Mouse (Mus musculus) heart, embryonic 15.5 days (tissue): Measurements from ENCODE around the gene Olfr695. TPM values are rescaled to one million over a fixed set of nuclear protein-coding genes. Genes with fewer than 3 reads are reported as not detected.
"Not testable (repeated sequence)": the region's sequence is repeated elsewhere in the genome, so short reads cannot be mapped to it uniquely, and the experiment has no call there.

Experiments used
- ATAC-seq: fragments of 200-750 bp; cut with Nextera tagmentation; replicated peaks from 2 replicates; pipeline ENCODE4 v1.8.0; 2017; ENCODE audit warnings: low read depth, moderate TSS enrichment; ENCODE audit not compliant: insufficient number of reproducible peaks, insufficient read depth, low FRiP score
- H3K27ac ChIP-seq: fragments of 300-500 bp; sonication (generic); 2 replicates; pipeline ENCODE4 v1.5.1; 2015; ENCODE audit warnings: mild to moderate bottlenecking, inconsistent platforms
- H3K27me3 ChIP-seq: fragments of 300-500 bp; sonication (generic); 2 replicates; pipeline ENCODE4 v1.6.1; 2015; ENCODE audit warnings: inconsistent platforms
- H3K36me3 ChIP-seq: fragments of 300-500 bp; sonication (generic); 2 replicates; pipeline ENCODE4 v1.6.1; 2015; ENCODE audit warnings: mild to moderate bottlenecking, inconsistent platforms
- H3K4me1 ChIP-seq: fragments of 300-500 bp; sonication (generic); replicated peaks from 2 replicates; pipeline ENCODE4 v1.6.1; 2015; ENCODE audit warnings: inconsistent platforms
- H3K4me2 ChIP-seq: fragments of 300-500 bp; sonication (generic); 2 replicates; pipeline ENCODE4 v1.6.1; 2015; ENCODE audit warnings: inconsistent platforms, mild to moderate bottlenecking, moderate library complexity
- H3K4me3 ChIP-seq: fragments of 300-500 bp; sonication (generic); 2 replicates; pipeline ENCODE4 v1.5.1; 2015; ENCODE audit warnings: mild to moderate bottlenecking, inconsistent platforms
- H3K9ac ChIP-seq: fragments of 300-500 bp; sonication (generic); 2 replicates; pipeline ENCODE4 v1.6.1; 2015; ENCODE audit warnings: mild to moderate bottlenecking, inconsistent platforms
- H3K9me3 ChIP-seq: fragments of 300-500 bp; sonication (generic); replicated peaks from 2 replicates; pipeline ENCODE4 v1.6.1; 2016; ENCODE audit warnings: inconsistent platforms
- WGBS: fragments of 180-500 bp; shearing (Covaris S2); methylation state at CpG from one replicate; pipeline ENCODE4 v1.1.7; 2015; ENCODE audit warnings: mixed read lengths; 5-methylcytosine and 5-hydroxymethylcytosine counted together
- polyA plus RNA-seq: library from polyadenylated mRNA; unstranded; fragments of >200 nt; fragmentation: Nextera tagmentation; extraction: Ambion mirVana; gene quantifications from 2 replicates; pipeline ENCODE4 v1.2.1, GENCODE M21; 2015

Gene Olfr695
- polyA plus RNA-seq: not detected in 2 replicates

DNA sequence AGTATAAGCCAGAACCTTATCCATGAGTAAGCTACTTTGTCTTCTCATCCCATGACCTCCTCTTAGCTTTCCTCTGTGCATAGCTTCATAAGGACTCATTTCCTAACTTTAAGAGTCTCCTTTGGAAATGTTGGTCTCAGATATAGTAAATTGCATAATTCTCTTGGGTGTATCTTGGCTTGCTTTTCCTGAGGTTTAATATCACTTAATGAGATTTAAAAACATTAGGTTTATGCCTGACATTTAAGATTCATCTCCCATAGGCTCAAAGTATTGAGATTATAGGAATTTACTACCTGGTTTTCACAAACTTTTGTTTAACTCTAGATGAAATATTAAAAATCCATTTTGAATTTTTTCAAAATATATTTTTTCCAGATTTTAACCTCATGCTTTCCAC, at the start of gene Olfr695:
Olfr695 (minus strand) TSS at position 101 of the 400 bp plus-strand sequence.
- H3K27me3 ChIP-seq: no peaks in the 10 kb centered on the region
- ATAC-seq: no peak
- no peak within 1 kb of the TSS for H3K27ac ChIP-seq
- no peak within 1 kb of the TSS for H3K4me2 ChIP-seq
- H3K36me3 ChIP-seq: no peaks in the 10 kb centered on the region
- H3K4me1 ChIP-seq: no peaks in the 10 kb centered on the region
- no peaks in the 10 kb centered on the region for H3K9me3 ChIP-seq
- no peak within 1 kb of the TSS for H3K4me3 ChIP-seq
- H3K9ac ChIP-seq: no peak within 1 kb of the TSS

DNA sequence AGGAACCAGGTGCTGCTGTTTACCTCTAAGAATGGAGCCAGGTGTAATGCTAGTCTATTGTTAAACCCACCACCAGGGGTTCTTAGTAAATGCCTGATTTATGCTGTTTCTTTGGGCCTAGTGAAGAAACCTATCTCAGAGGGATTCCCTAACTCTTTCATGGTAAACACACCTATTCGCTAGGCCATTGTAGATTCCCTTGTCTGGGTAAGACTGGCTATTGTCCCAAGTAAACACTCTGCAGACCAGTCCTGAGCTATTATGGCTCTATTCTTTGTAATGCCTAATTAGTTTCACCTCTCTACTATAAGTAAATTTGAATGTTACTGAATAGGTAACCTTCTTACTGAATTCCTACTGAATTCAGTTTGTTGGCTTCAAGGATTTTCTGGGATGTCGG, 44.8 kb upstream of the Olfr695 start:
- 89% methylated on average over 2 of the region's 2 CpGs for WGBS
- not testable (repeated sequence) for H3K4me2 ChIP-seq, H3K27ac ChIP-seq, H3K27me3 ChIP-seq, H3K4me1 ChIP-seq, ATAC-seq, H3K9me3 ChIP-seq, H3K36me3 ChIP-seq, H3K9ac ChIP-seq, H3K4me3 ChIP-seq

DNA sequence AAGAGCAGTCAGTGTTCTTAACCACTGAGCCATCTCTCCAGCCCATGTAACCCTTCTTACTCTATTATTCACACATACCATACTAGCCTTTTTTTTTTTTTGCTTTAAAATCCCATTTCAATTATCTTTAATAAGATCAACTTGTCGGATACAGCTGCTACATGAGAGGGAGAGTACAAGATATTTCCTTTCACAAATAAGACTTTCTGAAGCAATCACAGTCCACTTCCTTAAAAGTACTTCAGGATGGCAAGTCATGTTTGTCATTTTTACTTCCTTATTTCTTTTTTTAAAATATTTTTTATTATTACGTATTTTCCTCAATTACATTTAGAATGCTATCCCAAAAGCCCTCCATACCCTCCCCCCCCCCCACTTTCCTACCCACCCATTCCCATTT, 42.6 kb upstream of the Olfr695 start:
- H3K9ac ChIP-seq: no peak overlapping the region
- no peaks in the 10 kb centered on the region for H3K27me3 ChIP-seq
- no peak for ATAC-seq
- H3K4me1 ChIP-seq: no peaks in the 10 kb centered on the region
- no peak overlapping the region for H3K4me3 ChIP-seq
- no peak overlapping the region for H3K4me2 ChIP-seq
- H3K36me3 ChIP-seq: no peaks in the 10 kb centered on the region
- no peaks in the 10 kb centered on the region for H3K9me3 ChIP-seq
- H3K27ac ChIP-seq: no peak overlapping the region
- 77% methylated on average over 2 of the region's 2 CpGs for WGBS

DNA sequence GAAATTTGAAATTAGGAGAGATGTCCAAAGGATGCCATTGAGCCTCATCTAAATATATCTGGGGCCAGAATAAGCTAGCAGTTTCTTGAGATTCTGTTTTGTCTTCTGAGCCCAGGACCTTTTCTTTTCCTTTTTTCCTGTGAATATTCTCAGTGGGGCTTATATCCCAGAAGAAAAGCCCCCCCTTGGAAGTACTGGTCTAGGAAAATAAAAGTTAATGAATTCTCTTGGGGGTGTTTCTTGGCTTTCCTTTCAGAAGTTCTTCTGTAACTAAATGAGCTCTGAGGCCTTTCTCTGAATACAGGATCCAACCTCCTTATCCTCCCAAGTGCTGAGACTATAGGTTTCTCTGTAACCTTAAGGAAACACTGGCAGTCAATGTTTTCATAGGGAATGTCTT, 39.1 kb upstream of the Olfr695 start, which contains the start of gene Olfr698:
Olfr698 (minus strand) TSS at position 101 of the 400 bp plus-strand sequence.
- Histone ChIP-seq H3K4me2 (no peak within 1 kb of the TSS), H3K4me3 (no peak within 1 kb of the TSS), H3K9me3 (no peaks in the 10 kb centered on the region), H3K9ac (no peak within 1 kb of the TSS), H3K27me3 (no peaks in the 10 kb centered on the region), H3K27ac (no peak within 1 kb of the TSS), H3K36me3 (no peaks in the 10 kb centered on the region), H3K4me1 (no peaks in the 10 kb centered on the region)
- no peak for ATAC-seq

DNA sequence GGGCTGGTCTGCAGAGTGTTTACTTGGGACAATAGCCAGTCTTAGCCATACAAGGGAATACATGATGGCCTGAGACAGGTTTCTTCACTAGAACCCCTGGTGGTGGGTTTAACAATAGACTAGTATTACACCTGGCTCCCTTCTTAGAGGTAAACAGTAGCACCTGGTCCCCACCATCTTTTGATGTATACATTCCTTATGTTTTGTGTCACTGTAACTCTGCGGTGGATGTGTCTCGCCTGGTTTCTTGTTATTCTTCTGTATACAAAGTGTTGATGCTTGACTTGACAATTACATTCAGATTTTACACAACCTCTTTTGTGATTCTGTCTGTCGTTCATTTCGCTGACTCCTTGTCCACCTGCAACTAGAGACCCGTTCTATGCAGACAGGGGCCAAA, 29.6 kb upstream of the Olfr695 start:
- Histone ChIP-seq H3K36me3 (no peaks in the 10 kb centered on the region), H3K4me2 (no peak overlapping the region), H3K27me3 (no peaks in the 10 kb centered on the region), H3K4me3 (no peak overlapping the region), H3K9me3 (no peaks in the 10 kb centered on the region), H3K4me1 (no peaks in the 10 kb centered on the region), H3K9ac (no peak overlapping the region), H3K27ac (no peak overlapping the region)
- no peak for ATAC-seq
- WGBS: 84% methylated on average over 5 of the region's 5 CpGs

DNA sequence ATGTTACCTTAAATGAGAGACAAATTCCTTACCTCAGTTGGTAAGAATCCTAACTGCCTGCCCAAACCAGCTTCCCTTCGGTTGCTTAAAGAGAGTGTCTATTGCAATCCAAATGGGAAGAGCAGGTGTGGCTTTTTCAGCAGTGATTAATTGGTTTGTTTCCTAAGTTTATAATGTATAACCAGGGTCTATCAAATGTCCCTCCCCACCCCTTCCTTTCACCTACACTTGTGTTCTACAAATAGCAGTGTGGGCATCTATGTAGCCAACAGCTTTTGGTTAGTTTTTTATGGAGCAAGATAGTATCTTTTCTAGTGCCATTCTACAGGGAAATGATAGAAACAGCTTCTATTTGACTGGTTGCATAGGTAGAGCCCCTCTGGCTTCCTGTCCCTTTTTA, 26.1 kb upstream of the Olfr695 start, which contains the start of gene Olfr697:
Olfr697 (minus strand) TSS at position 101 of the 400 bp plus-strand sequence.
- no peaks in the 10 kb centered on the region for H3K36me3 ChIP-seq
- H3K4me1 ChIP-seq: no peaks in the 10 kb centered on the region
- no peak within 1 kb of the TSS for H3K9ac ChIP-seq
- no peak within 1 kb of the TSS for H3K4me3 ChIP-seq
- H3K27me3 ChIP-seq: no peaks in the 10 kb centered on the region
- H3K9me3 ChIP-seq: no peaks in the 10 kb centered on the region
- H3K4me2 ChIP-seq: no peak within 1 kb of the TSS
- no peak for ATAC-seq
- no peak within 1 kb of the TSS for H3K27ac ChIP-seq
- 71% methylated on average over 1 of the region's 1 CpGs for WGBS

DNA sequence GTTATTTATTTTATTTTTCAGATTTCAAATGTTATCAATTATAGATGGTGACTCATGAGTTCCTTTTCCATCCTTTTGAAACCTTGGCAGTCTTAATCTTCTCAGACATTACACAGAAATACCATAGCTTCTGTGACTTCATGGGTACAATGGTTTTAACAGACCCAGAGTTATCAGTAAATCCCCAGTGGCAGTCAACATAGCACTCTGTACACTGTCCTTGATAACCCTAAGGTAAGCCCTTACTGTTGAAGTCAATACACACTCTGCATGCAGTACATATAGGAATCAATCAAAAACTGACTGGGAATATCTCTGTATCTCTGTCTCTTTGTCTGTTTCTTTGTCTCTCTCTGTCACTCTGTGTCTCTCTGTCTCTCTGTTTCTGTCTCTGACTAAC, 20.8 kb upstream of the Olfr695 start:
- Histone ChIP-seq H3K9me3 (no peaks in the 10 kb centered on the region), H3K4me3 (no peak overlapping the region), H3K27me3 (no peaks in the 10 kb centered on the region), H3K4me1 (no peaks in the 10 kb centered on the region), H3K36me3 (no peaks in the 10 kb centered on the region), H3K27ac (no peak overlapping the region), H3K4me2 (no peak overlapping the region), H3K9ac (no peak overlapping the region)
- ATAC-seq: no peak

DNA sequence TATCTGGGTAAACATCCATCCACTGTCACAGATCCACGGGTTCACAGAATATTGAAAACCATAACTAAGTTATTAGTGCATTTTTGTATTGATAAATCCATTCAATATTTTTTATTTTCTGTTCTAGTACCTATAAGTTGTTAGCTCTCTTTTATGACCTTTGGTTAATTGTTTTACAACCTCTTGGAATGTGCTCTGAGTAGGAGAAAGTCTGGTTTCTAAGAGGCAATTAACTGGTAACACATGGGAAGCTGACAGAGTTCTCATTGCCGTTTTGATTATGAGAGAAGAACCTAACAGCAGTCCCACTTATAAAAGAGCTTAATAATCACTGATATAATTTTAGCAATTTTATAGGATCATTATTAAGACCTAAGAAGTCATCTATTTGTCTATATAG, 17.5 kb upstream of the Olfr695 start:
- H3K9me3 ChIP-seq: no peaks in the 10 kb centered on the region
- H3K4me2 ChIP-seq: no peak overlapping the region
- H3K36me3 ChIP-seq: no peaks in the 10 kb centered on the region
- no peak overlapping the region for H3K9ac ChIP-seq
- ATAC-seq: no peak
- 59% methylated on average over 2 of the region's 2 CpGs for WGBS
- H3K27ac ChIP-seq: no peak overlapping the region
- no peak overlapping the region for H3K4me3 ChIP-seq
- H3K4me1 ChIP-seq: no peaks in the 10 kb centered on the region
- no peaks in the 10 kb centered on the region for H3K27me3 ChIP-seq

DNA sequence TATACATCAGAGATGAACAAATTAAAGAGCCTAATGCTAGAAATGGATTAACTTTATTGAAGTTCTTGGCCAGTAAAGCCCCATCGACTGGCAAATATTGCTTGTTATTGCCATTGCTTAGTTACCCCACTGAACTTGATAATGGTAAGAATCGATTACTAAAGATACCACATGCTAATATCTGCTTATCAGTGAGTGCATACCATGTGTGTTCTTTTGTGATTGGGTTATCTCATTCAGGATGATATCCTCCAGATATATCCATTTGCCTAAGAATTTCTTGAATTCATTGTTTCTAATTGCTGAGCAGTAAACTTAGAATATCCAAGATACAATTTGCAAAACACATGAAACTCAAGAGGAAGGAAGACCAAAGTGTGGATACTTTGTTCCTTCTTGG, 9.5 kb upstream of the Olfr695 start:
- not testable (repeated sequence) for H3K36me3 ChIP-seq, H3K9ac ChIP-seq, H3K4me3 ChIP-seq, H3K4me1 ChIP-seq, H3K27me3 ChIP-seq, H3K4me2 ChIP-seq, ATAC-seq, H3K27ac ChIP-seq, H3K9me3 ChIP-seq
- WGBS: 73% methylated on average over 2 of the region's 2 CpGs

DNA sequence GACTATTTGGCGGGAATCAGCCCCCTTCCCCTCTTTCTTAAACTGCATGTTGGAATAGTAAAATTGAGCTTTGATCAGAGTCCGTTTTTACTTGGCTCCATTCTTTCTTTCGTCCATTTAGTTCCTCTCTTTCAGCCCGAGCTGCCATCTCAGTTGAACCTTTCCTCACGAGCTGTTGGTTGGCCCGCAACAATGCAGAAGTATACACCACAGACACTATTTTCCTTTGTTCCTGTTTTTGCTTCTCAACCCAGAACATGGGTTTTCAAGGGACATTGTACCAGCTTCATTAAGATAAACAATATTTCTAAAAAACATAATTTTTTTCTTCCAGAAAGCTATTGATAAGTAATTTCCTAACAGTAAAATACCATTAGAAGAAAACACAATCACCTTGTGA, 4.7 kb downstream of the Olfr695 start:
- no peak overlapping the region for H3K27ac ChIP-seq
- 76% methylated on average over 6 of the region's 6 CpGs for WGBS
- no peak overlapping the region for H3K4me2 ChIP-seq
- no peak overlapping the region for H3K9ac ChIP-seq
- H3K4me3 ChIP-seq: no peak overlapping the region
- H3K36me3 ChIP-seq: no peaks in the 10 kb centered on the region
- H3K9me3 ChIP-seq: no peaks in the 10 kb centered on the region
- no peaks in the 10 kb centered on the region for H3K27me3 ChIP-seq
- ATAC-seq: no peak
- H3K4me1 ChIP-seq: no peaks in the 10 kb centered on the region

DNA sequence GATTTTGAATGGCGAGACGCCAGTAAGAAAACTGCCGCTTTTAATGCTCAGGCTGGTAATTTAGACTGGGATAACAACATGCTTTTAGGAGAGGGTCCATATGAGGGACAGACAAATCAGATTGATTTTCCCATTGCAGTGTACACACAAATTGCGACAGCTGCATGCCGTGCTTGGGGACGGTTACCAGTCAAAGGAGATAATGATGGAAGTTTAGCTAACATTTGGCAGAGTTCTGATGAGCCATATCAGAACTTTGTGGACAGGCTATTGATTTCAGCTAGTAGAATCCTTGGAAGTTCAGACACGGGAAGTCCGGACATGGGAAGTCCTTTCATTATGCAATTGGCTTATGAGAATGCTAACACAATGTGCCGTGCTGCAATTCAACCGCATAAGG, 8.5 kb downstream of the Olfr695 start:
- not testable (repeated sequence) for H3K9me3 ChIP-seq, ATAC-seq, H3K4me3 ChIP-seq, H3K9ac ChIP-seq, H3K27me3 ChIP-seq, H3K4me1 ChIP-seq, H3K4me2 ChIP-seq, H3K27ac ChIP-seq, H3K36me3 ChIP-seq
- 86% methylated on average over 10 of the region's 10 CpGs for WGBS

DNA sequence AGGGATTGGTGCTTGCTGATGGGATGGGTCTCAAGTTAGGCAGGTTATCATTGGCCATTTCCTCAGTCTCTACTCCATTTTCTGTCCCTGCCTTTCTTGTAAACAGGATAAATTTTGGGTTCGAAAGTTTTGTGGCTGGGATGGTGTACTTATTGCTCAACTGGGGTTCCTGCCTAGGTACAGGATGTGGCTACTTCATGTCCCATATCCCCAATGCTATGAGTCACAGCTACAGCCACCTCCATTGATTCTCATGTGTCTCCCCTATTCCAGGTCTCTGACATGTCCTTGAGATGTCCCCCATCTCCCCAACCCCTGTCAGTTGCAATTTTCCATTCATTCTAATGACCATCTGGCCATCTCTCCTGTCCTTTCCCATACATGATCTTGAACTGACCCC, 19.3 kb downstream of the Olfr695 start:
- Histone ChIP-seq H3K4me2 (no peak overlapping the region), H3K4me1 (no peaks in the 10 kb centered on the region), H3K9me3 (no peaks in the 10 kb centered on the region), H3K27me3 (no peaks in the 10 kb centered on the region), H3K27ac (no peak overlapping the region), H3K4me3 (no peak overlapping the region), H3K36me3 (no peaks in the 10 kb centered on the region), H3K9ac (no peak overlapping the region)
- ATAC-seq: no peak
- 60% methylated on average over 1 of the region's 1 CpGs for WGBS

DNA sequence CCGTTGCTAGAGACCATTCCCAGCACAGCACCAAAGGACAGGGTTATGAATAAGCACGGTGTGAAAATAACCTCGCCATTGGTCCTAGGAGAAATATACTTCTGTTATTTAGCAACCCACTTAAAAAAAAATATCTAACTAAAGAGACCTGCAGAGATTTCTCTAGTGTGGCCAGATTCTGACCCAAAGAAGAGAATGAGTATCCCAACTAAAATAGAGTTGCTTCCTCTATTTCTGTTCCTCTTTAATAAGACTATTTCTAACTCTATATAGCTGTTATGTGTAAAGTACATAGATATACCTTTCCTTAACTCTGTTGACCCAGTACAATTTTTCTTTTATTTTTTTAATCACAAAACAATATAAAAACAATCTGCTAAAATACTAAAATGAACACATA, 23.2 kb downstream of the Olfr695 start:
- H3K4me2 ChIP-seq: no peak overlapping the region
- H3K27ac ChIP-seq: no peak overlapping the region
- no peaks in the 10 kb centered on the region for H3K36me3 ChIP-seq
- H3K9me3 ChIP-seq: no peaks in the 10 kb centered on the region
- no peak overlapping the region for H3K9ac ChIP-seq
- no peak overlapping the region for H3K4me3 ChIP-seq
- ATAC-seq: no peak
- 64% methylated on average over 3 of the region's 3 CpGs for WGBS
- no peaks in the 10 kb centered on the region for H3K27me3 ChIP-seq
- no peaks in the 10 kb centered on the region for H3K4me1 ChIP-seq
